Comparison of ENCODE assay signal across 8 mouse cellular contexts in the genomic region with DNA sequence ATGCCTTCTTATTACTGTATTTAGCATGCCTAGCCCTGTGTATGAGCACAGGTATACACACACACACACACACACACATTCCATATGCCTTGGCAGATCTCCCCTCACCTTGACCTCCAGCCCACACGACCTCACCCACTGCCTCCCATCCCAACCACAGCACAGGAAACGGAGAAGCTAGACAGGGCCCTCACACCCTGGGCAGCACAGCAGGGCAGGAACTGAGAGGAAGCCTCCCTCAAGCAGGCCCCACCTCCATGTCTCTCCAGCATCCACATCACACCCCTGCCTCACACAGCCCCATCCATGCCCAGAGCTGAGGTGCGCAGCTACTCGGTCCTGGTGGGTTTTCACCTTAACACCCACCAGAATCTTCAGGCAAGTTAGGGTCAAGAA. TPM values are rescaled to one million over a fixed set of nuclear protein-coding genes. Genes with fewer than 3 reads are reported as not detected.
DNase-seq lines count a peak whose midpoint lies in the region; ATAC-seq and TF ChIP-seq lines count a peak whose summit lies in the region.

No protein-coding gene starts in this region.

- H3K9me3 ChIP-seq in hindbrain, embryonic 12.5 days (replicated peaks), result no peaks in the 10 kb centered on the region
- H3K9me3 ChIP-seq in midbrain, embryonic 16.5 days (replicated peaks; ENCODE audit: control insufficient read depth, low read length, poor library complexity, severe bottlenecking), result no peaks in the 10 kb centered on the region

- WGBS in hindbrain, embryonic 12.5 days, result 49% methylated on average over 4 of the region's 4 CpGs
- WGBS in liver, adult 2 months, result 58% methylated on average over 4 of the region's 4 CpGs
- 46% methylated on average over 4 of the region's 4 CpGs for WGBS in midbrain, embryonic 16.5 days

- no peaks in the 10 kb centered on the region for H3K79me2 ChIP-seq in liver, adult 2 months (ENCODE audit: control insufficient read depth, insufficient read depth, low read length)

- peak overlapping the region; percentile 96 for H3K27ac ChIP-seq in hindbrain, embryonic 12.5 days
- H3K27ac ChIP-seq in liver, adult 2 months (replicated peaks; ENCODE audit: insufficient read depth, low read depth, low read length), result peak overlapping the region; percentile 35
- 0 out of 2 replicates have a peak overlapping the region, but pooled peaks have one; percentile 8 for H3K27ac ChIP-seq in midbrain, embryonic 16.5 days (ENCODE audit: low read length)

- TF ChIP-seq CTCF in brain, embryonic 14.5 days (IDR thresholded peaks at IDR 0.05; ENCODE audit: borderline replicate concordance, extremely low read depth, insufficient read depth, insufficient read length), result no peak
- TF ChIP-seq CTCF in liver, adult 2 months (IDR thresholded peaks at IDR 0.05; ENCODE audit: low read depth, low read length), result no peak

- H3K36me3 ChIP-seq in hindbrain, embryonic 12.5 days, result peaks cover 3% of the 10 kb centered on the region; the same call in 1 of the 2 replicates
- H3K36me3 ChIP-seq in liver, adult 2 months (ENCODE audit: control insufficient read depth, insufficient read depth, low read length), result no peaks in the 10 kb centered on the region
- H3K36me3 ChIP-seq in midbrain, embryonic 16.5 days (ENCODE audit: control insufficient read depth, insufficient read depth, low read length), result no peaks in the 10 kb centered on the region

- H3K9ac ChIP-seq in hindbrain, embryonic 12.5 days, result peak overlapping the region; percentile 62
- no peak overlapping the region for H3K9ac ChIP-seq in liver, adult 2 months (ENCODE audit: low read depth, low read length)
- no peak overlapping the region for H3K9ac ChIP-seq in midbrain, embryonic 16.5 days (ENCODE audit: low read depth, low read length)

- no peak for ATAC-seq in hindbrain, embryonic 12.5 days (ENCODE audit: low FRiP score)
- ATAC-seq in midbrain, embryonic 16.5 days, result no peak

- H3K4me2 ChIP-seq in hindbrain, embryonic 12.5 days (replicated peaks), result peak overlapping the region; percentile 49
- H3K4me2 ChIP-seq in midbrain, embryonic 16.5 days (ENCODE audit: low read length), result peak overlapping the region; percentile 27

- no peak for TF ChIP-seq POLR2A in brain, embryonic 14.5 days (IDR thresholded peaks at IDR 0.05; ENCODE audit: borderline replicate concordance, extremely low read depth, insufficient read depth, insufficient read length, poor library complexity, severe bottlenecking)
- no peak for TF ChIP-seq POLR2A in liver, adult 2 months (IDR thresholded peaks at IDR 0.05; ENCODE audit: extremely low read depth, insufficient read depth, low read length)

- peak overlapping the region; percentile 37 for H3K4me3 ChIP-seq in hindbrain, embryonic 12.5 days
- peak overlapping the region; percentile 9; the same call in 1 of the 2 replicates for H3K4me3 ChIP-seq in liver, adult 2 months (ENCODE audit: insufficient read depth, low read depth, low read length)
- H3K4me3 ChIP-seq in midbrain, embryonic 16.5 days (ENCODE audit: low read depth, low read length), result peak overlapping the region; percentile 16

- H3K27me3 ChIP-seq in hindbrain, embryonic 12.5 days, result no peaks in the 10 kb centered on the region
- H3K27me3 ChIP-seq in liver, adult 2 months (ENCODE audit: control insufficient read depth, insufficient read depth, low read length), result no peaks in the 10 kb centered on the region
- H3K27me3 ChIP-seq in midbrain, embryonic 16.5 days (ENCODE audit: control insufficient read depth, insufficient read depth, low read depth, low read length), result no peaks in the 10 kb centered on the region

- peak; percentile 47 to 51 for DNase-seq in B cell, adult 2 months
- peak; percentile 34 for DNase-seq in brain, embryonic 14.5 days (ENCODE audit: low read depth)
- DNase-seq in liver, adult 2 months (ENCODE audit: extremely low read depth, low read depth, low spot score), result no peak
- DNase-seq in thymus, postnatal 36 days, result peak; percentile 69 to 81
- DNase-seq in ovary, postnatal 36 days (ENCODE audit: low spot score), result no peak
- no peak for DNase-seq in adipocyte (ENCODE audit: low spot score)

- H3K4me1 ChIP-seq in hindbrain, embryonic 12.5 days, result peaks cover 59% of the 10 kb centered on the region
- no peaks in the 10 kb centered on the region for H3K4me1 ChIP-seq in liver, adult 2 months (ENCODE audit: control insufficient read depth, insufficient read depth, low read length)
- H3K4me1 ChIP-seq in midbrain, embryonic 16.5 days (ENCODE audit: control insufficient read depth, insufficient read depth, low read length), result peaks cover 7% of the 10 kb centered on the region

RNA-seq across cellular contexts. Expression of a gene that starts 0.9 kb away (rescaled TPM):
- polyA plus RNA-seq in brain, embryonic 14.5 days (2012; rRNA removed), result 37.6 and 72.6 TPM in 2 replicates
- polyA plus RNA-seq in hindbrain, embryonic 12.5 days (2016; fragmentation: Nextera tagmentation; extraction: Ambion mirVana), result 51.7 and 58.0 TPM in 2 replicates
- 0.74 and 1.1 TPM in 2 replicates for total RNA-seq in liver, adult 2 months (2014; rRNA removed)
- 1.2 and 2.3 TPM in 2 replicates for polyA plus RNA-seq in liver, adult 2 months (2012; rRNA removed)
- polyA plus RNA-seq in midbrain, embryonic 16.5 days (2015; fragmentation: Nextera tagmentation; extraction: Ambion mirVana), result 13.5 and 19.7 TPM in 2 replicates

RNA-seq across cellular contexts. Expression of a gene that starts 30.5 kb away (rescaled TPM):
- 5.1 and 5.5 TPM in 2 replicates for polyA plus RNA-seq in brain, embryonic 14.5 days (2012; rRNA removed)
- polyA plus RNA-seq in hindbrain, embryonic 12.5 days (2016; fragmentation: Nextera tagmentation; extraction: Ambion mirVana), result 2.7 and 2.9 TPM in 2 replicates
- total RNA-seq in liver, adult 2 months (2014; rRNA removed), result 2.7 and 4.3 TPM in 2 replicates
- 15.0 and 18.7 TPM in 2 replicates for polyA plus RNA-seq in liver, adult 2 months (2012; rRNA removed)
- 1.8 and 2.2 TPM in 2 replicates for polyA plus RNA-seq in midbrain, embryonic 16.5 days (2015; fragmentation: Nextera tagmentation; extraction: Ambion mirVana)

RNA-seq across cellular contexts. Expression of a gene that starts 53.8 kb away (rescaled TPM):
- polyA plus RNA-seq in brain, embryonic 14.5 days (2012; rRNA removed), result 13.2 and 22.5 TPM in 2 replicates
- 2.4 and 2.5 TPM in 2 replicates for polyA plus RNA-seq in hindbrain, embryonic 12.5 days (2016; fragmentation: Nextera tagmentation; extraction: Ambion mirVana)
- total RNA-seq in liver, adult 2 months (2014; rRNA removed), result not detected in 2 replicates
- not detected in 2 replicates for polyA plus RNA-seq in liver, adult 2 months (2012; rRNA removed)
- polyA plus RNA-seq in midbrain, embryonic 16.5 days (2015; fragmentation: Nextera tagmentation; extraction: Ambion mirVana), result 9.6 and 12.6 TPM in 2 replicates

Comparison
In these comparisons a context has a peak if more than half of its experiments do, and no peak if none do; other contexts are left out.
1. DNase-seq: peak in B cell, adult 2 months (2 of 2), brain, embryonic 14.5 days (single experiment) and thymus, postnatal 36 days (2 of 2); none in liver, adult 2 months (single experiment), ovary, postnatal 36 days (single experiment) and adipocyte (single experiment).
2. H3K27ac ChIP-seq: peak in every context shown above with its lines; median percentile 96 in hindbrain, embryonic 12.5 days; 35 in liver, adult 2 months; 8 in midbrain, embryonic 16.5 days.
3. Peak in every context shown above with its lines, with median percentiles within 50 percentile points of each other: H3K4me3 ChIP-seq.